Mouse (Mus musculus): ENCODE results near the gene Opcml. TPM values are rescaled to one million over a fixed set of nuclear protein-coding genes. Genes with fewer than 3 reads are reported as not detected.

Gene Opcml
- polyA plus RNA-seq, 1 experiment from 2014 or later, result 9.4 TPM

DNA sequence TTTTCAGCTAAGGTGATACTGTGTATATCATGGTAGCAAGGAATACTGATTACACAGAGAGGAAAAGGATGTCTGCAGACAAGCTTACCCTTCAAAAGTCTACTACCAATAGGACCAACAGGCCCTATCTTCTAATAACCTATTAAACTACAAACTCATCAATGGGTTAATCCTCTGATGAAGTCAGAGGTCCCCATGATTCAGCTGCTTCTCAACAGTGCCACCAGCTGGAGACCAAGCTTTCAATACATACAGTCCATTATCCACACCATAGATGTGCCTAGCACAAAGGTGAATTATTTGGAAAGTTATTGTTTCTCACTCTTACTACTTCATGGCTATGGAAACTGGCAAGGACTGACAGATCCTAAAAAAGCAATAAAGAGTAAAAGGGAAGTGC, 538.9 kb downstream of the Opcml start:
- H3K9me3 ChIP-seq (ENCODE audit: low read depth, low read length), result no peaks in the 10 kb centered on the region
- H3K9ac ChIP-seq, result no peak overlapping the region
- H3K4me2 ChIP-seq, result no peak overlapping the region
- no peak for TF ChIP-seq CTCF (IDR thresholded peaks at IDR 0.05; ENCODE audit: low read depth)
- no peaks in the 10 kb centered on the region for H3K4me1 ChIP-seq (ENCODE audit: insufficient read depth)
- H3K36me3 ChIP-seq (ENCODE audit: insufficient read depth), result no peaks in the 10 kb centered on the region
- H3K27ac ChIP-seq (ENCODE audit: low read depth), result no peak overlapping the region
- H3K4me3 ChIP-seq (ENCODE audit: low read depth, low read length), result no peak overlapping the region
- DNase-seq (no peak), ATAC-seq (ENCODE audit: insufficient read depth) (no peak)
- H3K27me3 ChIP-seq (ENCODE audit: insufficient read depth, low read length), result no peaks in the 10 kb centered on the region

DNA sequence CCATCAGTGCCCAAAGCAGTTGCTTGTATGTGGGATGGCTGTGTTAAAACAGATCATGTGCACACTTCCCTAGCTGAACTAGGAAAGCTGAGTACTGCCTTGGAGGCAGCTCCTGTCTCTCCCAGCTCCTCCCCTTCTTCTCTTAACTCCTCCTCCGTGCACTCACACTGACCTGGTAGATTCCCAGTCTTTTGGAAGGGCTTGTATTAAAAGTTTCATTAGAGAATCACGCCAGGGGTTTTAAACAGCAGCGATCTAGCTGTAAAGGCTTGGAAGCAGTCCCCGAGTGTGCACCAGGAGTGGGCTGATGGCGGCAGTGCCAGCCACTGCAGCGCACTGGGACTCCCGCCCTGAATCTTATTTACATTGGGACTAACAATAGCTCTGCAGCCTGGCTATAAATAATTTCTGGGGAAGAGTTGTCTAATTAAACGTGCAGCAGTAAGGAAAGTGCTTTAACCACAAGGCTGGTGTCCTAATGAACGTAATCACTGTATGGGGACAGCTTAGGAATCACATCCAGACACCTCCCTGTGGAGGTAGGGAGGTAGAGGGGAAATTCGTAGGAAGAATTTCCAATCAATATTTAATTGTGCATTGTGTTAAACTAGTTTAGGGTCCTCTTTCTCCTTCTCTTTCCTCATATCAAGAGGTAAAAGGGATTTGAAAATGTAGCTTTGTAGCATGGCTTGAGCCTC, 546.1 kb downstream of the Opcml start:
- Histone ChIP-seq H3K4me2 (peak overlapping the region; percentile 41), H3K27me3 (ENCODE audit: insufficient read depth, low read length) (no peaks in the 10 kb centered on the region), H3K4me3 (ENCODE audit: low read depth, low read length) (no peak overlapping the region), H3K4me1 (ENCODE audit: insufficient read depth) (no peaks in the 10 kb centered on the region), H3K9ac (no peak overlapping the region; the same call in 1 of the 2 replicates), H3K36me3 (ENCODE audit: insufficient read depth) (no peaks in the 10 kb centered on the region), H3K27ac (ENCODE audit: low read depth) (no peak overlapping the region), H3K9me3 (ENCODE audit: low read depth, low read length) (no peaks in the 10 kb centered on the region)
- DNase-seq, result peak; percentile 59
- no peak for TF ChIP-seq CTCF (IDR thresholded peaks at IDR 0.05; ENCODE audit: low read depth)
- 26% methylated on average over 10 of the region's 10 CpGs for WGBS
- peak; percentile 92 for ATAC-seq (ENCODE audit: insufficient read depth)

DNA sequence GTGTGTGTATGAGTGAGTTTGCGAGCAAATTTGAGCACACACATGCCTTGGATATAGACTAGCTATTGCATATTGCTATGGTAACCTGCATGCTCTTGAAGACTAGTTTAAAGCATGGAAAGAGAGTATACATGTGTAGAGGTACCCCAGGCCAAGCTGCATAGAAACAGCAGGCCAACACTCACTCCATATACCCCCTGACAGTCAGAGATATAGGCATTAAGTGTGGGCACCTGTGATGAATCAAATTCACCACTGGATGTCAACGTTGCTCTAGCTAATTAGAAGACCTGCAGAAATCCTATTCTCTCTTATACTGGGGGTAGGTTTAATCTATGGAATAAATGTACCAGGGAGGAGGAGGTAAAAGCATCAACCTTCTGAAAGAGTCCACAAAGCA, 547.3 kb downstream of the Opcml start:
- no peaks in the 10 kb centered on the region for H3K36me3 ChIP-seq (ENCODE audit: insufficient read depth)
- no peaks in the 10 kb centered on the region for H3K27me3 ChIP-seq (ENCODE audit: insufficient read depth, low read length)
- ATAC-seq (ENCODE audit: insufficient read depth), result no peak; the same call in 1 of the 2 replicates
- no peaks in the 10 kb centered on the region for H3K9me3 ChIP-seq (ENCODE audit: low read depth, low read length)
- H3K9ac ChIP-seq, result no peak overlapping the region
- no peak overlapping the region for H3K4me2 ChIP-seq
- peak; percentile 33 for TF ChIP-seq CTCF (IDR thresholded peaks at IDR 0.05; ENCODE audit: low read depth)
- no peak overlapping the region for H3K4me3 ChIP-seq (ENCODE audit: low read depth, low read length)
- H3K27ac ChIP-seq (ENCODE audit: low read depth), result no peak overlapping the region
- WGBS, result 63% methylated on average over 2 of the region's 2 CpGs
- peak; percentile 49 for DNase-seq
- no peaks in the 10 kb centered on the region for H3K4me1 ChIP-seq (ENCODE audit: insufficient read depth)

DNA sequence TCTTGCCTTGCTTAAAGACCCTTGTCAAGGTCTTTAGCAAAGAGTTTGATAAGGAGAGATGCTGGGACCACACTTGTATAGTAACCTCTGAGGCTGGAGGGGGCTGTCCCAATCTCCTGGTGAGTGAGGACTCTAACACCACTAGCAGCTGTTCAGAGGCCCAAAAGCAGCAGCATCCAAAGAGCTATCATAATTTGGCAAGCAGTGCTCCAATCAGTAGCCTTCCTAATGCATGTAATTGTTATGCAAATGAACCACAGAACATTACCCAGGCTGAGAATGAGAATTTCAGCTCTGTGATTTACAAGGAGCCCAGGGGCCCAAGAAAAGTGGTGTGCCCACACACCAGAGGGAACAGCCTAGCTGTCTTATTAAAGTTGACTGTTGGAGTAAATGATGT, 564.4 kb downstream of the Opcml start:
- ATAC-seq (ENCODE audit: insufficient read depth), result no peak
- Histone ChIP-seq H3K4me2 (no peak overlapping the region), H3K4me1 (ENCODE audit: insufficient read depth) (no peaks in the 10 kb centered on the region)

DNA sequence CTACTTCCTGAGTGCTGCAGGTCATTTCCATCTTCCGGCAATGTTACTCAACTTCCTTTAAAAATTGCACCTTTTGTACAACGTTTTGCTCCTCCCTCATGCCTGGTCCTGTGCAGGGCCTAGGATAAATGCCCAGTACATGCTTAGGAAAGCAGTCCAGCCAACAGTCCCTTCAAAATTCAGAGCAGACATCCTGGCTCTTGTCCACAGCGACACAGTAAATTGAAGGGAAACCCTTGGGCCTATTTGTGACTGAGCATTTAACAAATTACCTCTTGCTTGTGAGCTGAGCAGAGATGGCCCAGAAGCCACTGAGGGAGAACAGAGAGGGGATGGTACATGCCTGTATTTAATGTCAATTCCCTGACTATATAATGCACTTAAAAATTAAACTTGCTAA, 567.4 kb downstream of the Opcml start:
- ATAC-seq (ENCODE audit: insufficient read depth), result no peak

More for the DNA sequence above, 564.4 kb downstream of the Opcml start:
- Histone ChIP-seq H3K27ac (ENCODE audit: low read depth) (no peak overlapping the region), H3K27me3 (ENCODE audit: insufficient read depth, low read length) (no peaks in the 10 kb centered on the region), H3K4me3 (ENCODE audit: low read depth, low read length) (no peak overlapping the region), H3K9me3 (ENCODE audit: low read depth, low read length) (no peaks in the 10 kb centered on the region), H3K36me3 (ENCODE audit: insufficient read depth) (no peaks in the 10 kb centered on the region), H3K9ac (no peak overlapping the region)
- no peak for DNase-seq
- no peak for TF ChIP-seq CTCF (IDR thresholded peaks at IDR 0.05; ENCODE audit: low read depth)

DNA sequence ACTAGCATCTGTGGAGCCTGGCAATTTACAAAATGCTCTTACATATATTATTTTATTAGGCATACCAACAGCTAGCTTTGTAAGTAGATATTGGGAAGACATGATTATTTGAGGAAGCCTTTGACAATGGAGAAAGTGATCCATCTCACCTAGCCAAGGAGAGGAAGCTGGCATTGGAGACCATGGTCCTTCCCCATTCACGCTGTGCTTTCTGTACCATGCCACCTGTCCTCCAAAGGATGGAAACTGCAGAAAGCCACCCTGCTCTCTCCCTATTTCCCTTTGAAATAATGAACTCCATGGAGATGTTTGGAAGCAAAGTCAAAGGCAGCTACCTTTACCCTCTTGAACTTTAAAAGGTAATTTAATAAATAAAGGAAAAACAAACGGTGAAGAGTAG, 570.1 kb downstream of the Opcml start:
- TF ChIP-seq CTCF (IDR thresholded peaks at IDR 0.05; ENCODE audit: low read depth), result no peak
- DNase-seq (no peak), ATAC-seq (ENCODE audit: insufficient read depth) (no peak)
- H3K36me3 ChIP-seq (ENCODE audit: insufficient read depth), result no peaks in the 10 kb centered on the region
- no peak overlapping the region for H3K4me3 ChIP-seq (ENCODE audit: low read depth, low read length)
- H3K27me3 ChIP-seq (ENCODE audit: insufficient read depth, low read length), result no peaks in the 10 kb centered on the region
- H3K9ac ChIP-seq, result no peak overlapping the region
- H3K9me3 ChIP-seq (ENCODE audit: low read depth, low read length), result no peaks in the 10 kb centered on the region
- H3K4me2 ChIP-seq, result no peak overlapping the region
- no peak overlapping the region for H3K27ac ChIP-seq (ENCODE audit: low read depth)
- H3K4me1 ChIP-seq (ENCODE audit: insufficient read depth), result no peaks in the 10 kb centered on the region
- WGBS, result 83% methylated on average over 2 of the region's 2 CpGs

More for the DNA sequence above, 567.4 kb downstream of the Opcml start:
- H3K27ac ChIP-seq (ENCODE audit: low read depth), result no peak overlapping the region
- WGBS, result 64% methylated on average over 3 of the region's 3 CpGs
- no peak overlapping the region for H3K9ac ChIP-seq
- H3K27me3 ChIP-seq (ENCODE audit: insufficient read depth, low read length), result no peaks in the 10 kb centered on the region
- H3K9me3 ChIP-seq (ENCODE audit: low read depth, low read length), result no peaks in the 10 kb centered on the region
- H3K36me3 ChIP-seq (ENCODE audit: insufficient read depth), result no peaks in the 10 kb centered on the region
- H3K4me2 ChIP-seq, result no peak overlapping the region
- DNase-seq, result peak; percentile 24
- TF ChIP-seq CTCF (IDR thresholded peaks at IDR 0.05; ENCODE audit: low read depth), result no peak
- H3K4me3 ChIP-seq (ENCODE audit: low read depth, low read length), result no peak overlapping the region
- no peaks in the 10 kb centered on the region for H3K4me1 ChIP-seq (ENCODE audit: insufficient read depth)

DNA sequence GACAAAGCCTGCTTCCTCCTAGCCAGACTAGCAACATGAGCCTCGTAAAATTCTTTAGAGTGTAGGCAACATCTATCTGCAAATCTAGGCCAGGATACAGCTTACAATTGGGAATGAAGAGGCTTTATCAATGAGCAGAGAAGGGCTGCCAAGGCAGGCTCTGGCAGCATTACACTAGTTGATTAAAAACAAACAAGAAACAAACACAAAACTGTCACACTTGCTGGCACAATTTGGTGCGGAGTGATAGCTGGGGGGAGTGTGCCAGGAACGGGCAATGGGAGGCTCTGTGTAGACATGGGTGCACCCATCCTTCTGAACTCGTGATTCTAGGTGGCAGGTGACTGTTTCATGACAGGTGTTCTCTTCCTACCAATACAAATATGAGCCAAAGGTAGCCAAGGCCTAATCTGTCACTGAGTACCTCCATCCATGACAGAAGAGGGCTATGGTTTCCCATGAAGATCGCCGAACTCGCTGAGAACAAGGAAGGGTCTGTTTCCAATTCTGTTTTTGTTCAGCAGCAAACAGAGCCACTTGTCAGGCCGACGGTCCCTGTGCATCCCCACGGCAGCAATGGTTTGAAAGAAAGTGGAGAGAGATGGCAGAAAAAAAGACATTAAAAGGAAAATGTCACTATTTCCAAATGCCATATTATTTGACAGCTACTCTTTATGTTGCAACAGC, 574.0 kb downstream of the Opcml start:
- Histone ChIP-seq H3K27me3 (ENCODE audit: insufficient read depth, low read length) (no peaks in the 10 kb centered on the region), H3K4me3 (ENCODE audit: low read depth, low read length) (no peak overlapping the region), H3K27ac (ENCODE audit: low read depth) (no peak overlapping the region), H3K9ac (no peak overlapping the region), H3K4me1 (ENCODE audit: insufficient read depth) (no peaks in the 10 kb centered on the region), H3K36me3 (ENCODE audit: insufficient read depth) (no peaks in the 10 kb centered on the region), H3K4me2 (no peak overlapping the region), H3K9me3 (ENCODE audit: low read depth, low read length) (no peaks in the 10 kb centered on the region)
- DNase-seq (no peak), ATAC-seq (ENCODE audit: insufficient read depth) (no peak)
- WGBS, result 71% methylated on average over 10 of the region's 10 CpGs
- TF ChIP-seq CTCF (IDR thresholded peaks at IDR 0.05; ENCODE audit: low read depth), result no peak

Data from lung, embryonic 14.5 days (tissue).